Mouse (Mus musculus) embryonic fibroblast, embryonic 13.5 days (primary cell): Measurements from ENCODE around the gene Spred2.

Experiments used
- CTCF ChIP-seq: IDR thresholded peaks from 2 replicates; pipeline ENCODE4 v1.5.1; 2011; ENCODE audit warnings: mild to moderate bottlenecking, control low read depth, low read length, moderate library complexity, borderline replicate concordance; ENCODE audit not compliant: insufficient read depth
- POLR2A ChIP-seq: IDR thresholded peaks from 2 replicates; pipeline ENCODE4 v1.6.1; 2011; ENCODE audit warnings: low read depth, mild to moderate bottlenecking, control low read depth, low read length, moderate library complexity

DNA sequence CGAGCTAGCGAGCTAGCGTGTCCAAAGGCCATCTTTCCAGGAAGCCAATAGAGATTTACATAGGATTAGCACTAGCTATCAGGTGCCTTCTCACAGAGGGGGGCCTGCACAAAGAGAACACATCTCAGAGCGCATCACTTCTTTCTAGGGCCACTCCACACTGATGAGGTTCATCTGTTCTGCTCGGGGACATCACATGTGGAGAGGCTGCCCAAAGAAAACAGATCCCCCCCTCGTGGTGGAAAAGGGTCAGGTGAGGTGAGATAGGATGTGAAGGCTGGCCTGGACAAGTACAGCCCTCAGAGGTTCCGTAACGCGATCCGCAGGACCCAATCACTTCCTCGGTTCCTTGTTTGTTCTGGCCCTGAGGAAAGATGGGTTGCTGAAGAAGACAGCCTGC is 101.7 kb downstream of the Spred2 start:
- no peak for TF ChIP-seq CTCF
- no peak for TF ChIP-seq POLR2A
